Mouse (Mus musculus) megakaryocyte, adult 5-6 weeks (primary cell): Measurements from ENCODE around the gene Srp14. TPM values are rescaled to one million over a fixed set of nuclear protein-coding genes. Genes with fewer than 3 reads are reported as not detected.
A peak's percentile ranks its signal among the peaks of the same experiment; 100 is the strongest.

Source experiments
- ATAC-seq: 2 replicates; pipeline ENCODE4 v1.8.0; 2016; ENCODE audit warnings: mild to moderate bottlenecking, inconsistent platforms; ENCODE audit not compliant: poor library complexity, severe bottlenecking
- total RNA-seq, 2 experiments: library from RNA; stranded (forward) in 1 of 2; stranded (reverse) in 1 of 2; fragments of 153-499, 151-499 nt in 1 of 2; fragments of 221-1000, 200-1000 nt in 1 of 2; gene quantifications; 2 replicates each; pipeline versions ENCODE4 v1.2.3 to v1.2.4; 2015 to 2017

The Srp14 gene
- total RNA-seq, 2 experiments from 2014 or later = 173 to 193 TPM

- peak; percentile 58 for ATAC-seq
Measured at GRCm38 (mm10) chr2:118490241-118491091, 11.0 kb upstream of the Srp14 start.

DNA sequence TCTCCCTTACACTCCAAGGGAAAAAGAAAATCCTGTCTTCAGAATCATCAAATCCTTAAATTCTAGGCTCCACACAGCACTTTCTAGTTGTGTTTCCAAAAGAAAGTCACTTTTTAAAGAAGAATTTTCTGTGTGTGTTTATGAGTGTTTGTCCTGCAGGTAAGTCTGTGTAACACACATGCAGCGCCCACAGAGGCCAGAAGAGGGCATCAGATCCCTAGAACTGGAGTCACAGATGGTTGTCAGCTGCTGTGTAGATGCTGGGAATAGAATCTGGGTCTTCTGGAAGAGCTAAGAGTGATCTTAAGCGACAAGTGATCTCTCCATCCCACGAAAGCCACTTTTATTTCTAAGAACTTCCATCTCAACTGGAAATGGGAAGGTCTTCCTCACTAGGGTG is 8.3 kb upstream of the Srp14 start:
- no peak for ATAC-seq

- ATAC-seq = peak; percentile 80
Measured at GRCm38 (mm10) chr2:118486933-118487332, 7.4 kb upstream of the Srp14 start.

DNA sequence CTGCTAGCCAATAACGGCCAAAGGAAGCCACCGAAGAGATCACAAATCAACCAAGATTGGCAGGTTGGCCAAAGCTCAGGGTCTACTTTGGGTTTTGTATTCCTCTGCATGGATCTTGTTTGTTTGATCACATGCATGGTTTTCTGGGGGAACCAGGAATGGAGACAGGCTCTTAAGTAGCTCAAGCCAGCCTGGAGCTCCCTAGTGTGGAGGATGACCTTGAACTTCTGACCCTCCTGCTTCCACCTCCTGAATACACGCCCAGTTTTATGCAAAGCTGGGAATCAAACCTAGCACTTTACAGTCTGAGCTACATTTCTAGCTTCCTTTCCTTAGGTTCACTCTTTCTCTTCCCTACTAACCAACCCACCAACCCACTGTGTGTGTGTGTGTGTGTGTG is 5.9 kb upstream of the Srp14 start:
- ATAC-seq = no peak

- no peak for ATAC-seq
Measured at GRCm38 (mm10) chr2:118484386-118484898, 4.9 kb upstream of the Srp14 start.

GRCm38 (mm10) chr2:118483032-118483431 is 3.5 kb upstream of the Srp14 start:
- ATAC-seq = no peak

DNA sequence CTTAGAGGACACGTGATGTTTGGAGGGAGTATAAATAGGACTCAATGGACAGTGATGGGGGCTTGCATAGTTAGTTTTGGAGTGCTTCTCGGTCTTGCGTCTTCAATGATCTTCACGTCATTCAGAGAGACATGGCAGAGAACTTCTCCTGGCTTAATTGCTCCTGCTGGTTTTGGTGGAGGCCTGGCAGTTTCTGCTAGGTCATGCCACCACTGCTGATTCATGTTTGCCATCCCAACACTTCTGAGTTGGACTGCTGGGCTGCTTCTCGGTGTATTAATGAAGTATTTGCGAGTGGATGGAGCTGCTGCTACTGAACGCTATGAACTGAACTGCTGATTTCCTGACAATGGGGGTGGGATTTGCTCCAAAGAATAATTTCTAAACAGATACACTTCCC is 1.4 kb upstream of the Srp14 start:
- ATAC-seq = no peak

DNA sequence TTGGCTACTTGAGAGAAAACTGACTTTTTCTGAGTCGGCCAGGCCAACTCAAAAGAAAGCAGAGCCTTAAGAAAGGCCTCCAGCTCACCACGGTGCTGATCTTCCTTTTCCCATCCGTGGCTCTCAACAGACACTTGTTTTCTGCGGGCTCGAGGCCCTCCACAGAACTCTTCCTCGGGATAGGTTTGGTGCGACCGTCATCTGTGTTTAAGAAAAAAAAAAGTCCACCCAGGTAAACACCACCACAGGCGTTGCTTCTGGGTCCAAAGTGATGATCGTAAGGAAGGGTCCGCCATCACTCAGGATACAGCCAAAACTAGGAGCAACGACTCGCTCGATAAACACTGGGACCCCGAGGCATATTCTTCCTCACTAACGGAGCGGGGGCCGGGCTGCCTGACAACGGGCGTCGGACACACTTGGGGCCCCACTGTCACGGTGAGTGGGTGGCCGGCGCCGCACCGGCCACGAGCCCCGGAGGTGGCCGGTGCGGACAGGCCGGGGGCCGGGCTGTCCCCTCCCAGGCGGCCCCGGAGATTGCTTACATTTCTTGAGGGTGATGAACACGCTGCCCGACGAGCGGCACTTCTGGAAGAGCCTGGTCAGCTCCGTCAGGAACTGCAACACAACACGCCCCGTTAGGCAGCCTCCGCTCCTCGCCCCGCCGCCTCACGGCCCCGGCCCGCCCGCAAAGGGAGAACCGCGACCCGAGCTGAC is 520 bp downstream of the Srp14 start:
- ATAC-seq = peak; percentile 10; the same call in 1 of the 2 replicates

DNA sequence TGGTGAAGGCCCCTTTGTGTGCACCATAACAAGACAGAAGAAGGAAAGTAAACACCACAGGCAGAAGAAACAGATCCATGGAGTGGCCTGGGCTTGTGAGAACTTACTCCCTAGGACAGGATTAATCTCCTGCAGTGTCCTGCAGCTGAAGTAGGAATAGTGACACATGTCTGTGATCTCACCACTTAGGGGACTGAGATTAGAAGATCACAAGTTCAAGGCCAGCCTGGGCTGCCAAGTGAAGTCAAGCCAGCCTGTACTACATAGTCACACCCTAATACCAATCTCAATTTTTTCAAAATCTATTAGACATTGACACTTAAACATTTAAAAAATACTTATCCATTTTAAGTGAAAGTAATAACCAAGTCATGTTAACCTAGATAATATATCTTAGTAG is 11.2 kb downstream of the Srp14 start:
- no peak for ATAC-seq

GRCm38 (mm10) chr2:118466601-118467000 is 12.9 kb downstream of the Srp14 start:
- no peak for ATAC-seq

GRCm38 (mm10) chr2:118465894-118466293 is 13.6 kb downstream of the Srp14 start:
- ATAC-seq = no peak

DNA sequence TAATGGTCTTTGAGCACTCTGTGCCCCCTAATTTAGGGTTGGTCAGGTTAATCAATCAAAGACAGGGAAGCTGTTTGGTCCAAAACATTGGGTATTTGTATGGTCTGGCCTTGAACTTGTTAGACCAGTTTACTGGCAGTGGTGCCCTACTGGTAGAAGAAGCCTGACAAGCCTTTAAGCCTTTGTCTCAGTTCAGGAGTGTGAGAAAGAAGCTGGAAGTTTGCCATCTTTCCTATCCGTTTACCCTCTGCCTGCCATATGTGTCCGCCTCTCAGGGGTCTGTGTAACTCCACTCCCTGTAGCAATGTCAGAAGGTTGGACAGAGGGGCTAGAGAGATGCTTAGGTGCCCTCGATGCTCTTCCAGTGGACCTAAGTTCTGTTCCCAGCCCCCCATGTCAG is 15.1 kb downstream of the Srp14 start:
- no peak for ATAC-seq

DNA sequence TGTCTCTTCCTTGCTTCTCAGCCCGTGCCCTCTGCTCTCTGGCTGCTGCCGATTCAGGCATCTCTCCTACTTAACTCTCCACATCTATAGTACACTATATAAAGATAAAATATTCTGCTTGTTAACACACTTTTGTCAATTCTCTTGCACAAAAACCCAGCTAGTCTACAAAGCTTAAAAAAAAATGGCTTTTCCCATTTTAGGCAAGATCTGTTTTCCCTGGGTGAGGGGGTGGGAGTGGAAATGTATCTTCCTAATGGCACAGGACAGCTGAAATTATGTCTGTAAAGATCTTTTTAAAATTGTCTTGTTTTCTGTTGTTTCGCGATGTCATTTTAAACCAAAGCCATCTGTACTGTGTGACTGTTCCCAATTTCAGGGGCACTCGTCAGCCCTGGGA is 16.0 kb downstream of the Srp14 start:
- ATAC-seq = no peak

DNA sequence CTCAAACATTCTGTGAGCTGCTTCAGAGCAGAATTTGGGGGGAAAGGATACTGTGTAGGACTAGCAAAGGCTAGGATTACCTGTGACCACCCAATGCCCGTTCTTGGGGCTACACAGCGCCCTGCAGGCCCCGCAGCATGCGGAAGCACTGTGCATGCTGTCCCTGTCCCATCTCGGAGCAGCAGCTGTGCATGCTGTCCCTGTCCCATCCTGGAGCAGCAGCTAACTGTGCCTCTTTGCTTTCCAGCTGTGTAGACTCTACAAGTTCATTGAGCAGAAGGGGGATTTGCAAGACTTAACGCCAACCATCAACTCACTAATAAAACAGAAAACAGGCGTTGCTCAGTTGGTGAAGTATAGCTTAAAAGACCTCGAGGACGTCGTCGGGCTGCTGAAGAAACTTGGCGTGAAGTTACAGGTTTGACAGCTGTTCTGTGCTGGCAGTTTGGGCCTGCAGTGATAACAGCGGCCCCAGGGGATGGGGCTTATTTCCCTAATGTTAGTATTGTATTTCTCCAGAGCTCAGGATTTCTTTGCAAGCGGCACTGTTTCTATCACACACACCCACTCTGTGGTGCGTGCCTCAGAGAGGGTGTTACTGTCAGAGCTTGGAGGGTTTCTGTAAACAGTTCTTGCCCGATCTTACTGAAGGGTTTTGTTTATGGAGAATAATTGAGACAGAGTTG is 17.9 kb downstream of the Srp14 start:
- ATAC-seq = no peak

DNA sequence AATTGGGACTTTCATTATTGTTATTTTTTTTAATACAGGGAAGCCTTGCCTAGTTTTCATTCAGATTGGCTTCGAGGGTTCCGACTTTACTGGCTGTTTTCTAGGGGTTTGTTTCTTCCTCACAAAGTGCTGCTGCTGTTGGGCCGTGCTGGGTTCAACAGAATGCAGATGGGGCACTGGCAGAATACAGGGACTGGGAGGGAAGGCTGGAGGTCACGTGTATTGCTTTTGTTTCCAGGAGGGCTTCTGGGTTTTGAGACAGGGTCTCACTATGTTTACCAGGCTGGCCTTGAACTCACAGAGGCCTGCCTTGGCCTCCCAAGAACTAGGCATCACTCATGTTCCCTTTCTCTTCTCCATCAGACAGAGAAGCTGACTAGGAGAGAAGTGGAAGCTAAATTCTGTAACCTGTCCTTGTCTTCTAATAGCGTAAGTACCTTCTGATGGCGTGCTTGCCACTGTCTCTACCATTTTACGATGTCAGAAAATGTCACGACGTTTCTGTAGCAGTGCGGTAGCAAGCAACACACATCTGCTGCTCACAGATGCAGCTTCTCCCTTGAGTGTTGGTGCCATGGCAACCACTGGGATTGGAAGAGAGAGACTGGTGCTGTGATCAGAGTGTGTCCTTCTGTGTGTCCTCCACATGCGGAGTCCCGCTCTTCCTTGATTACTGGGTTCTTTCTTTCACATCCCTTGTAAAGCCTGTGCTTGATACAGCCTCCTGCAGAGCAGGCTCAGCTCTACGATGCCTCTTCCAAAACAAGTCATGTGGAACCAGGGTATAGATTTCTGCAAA is 21.8 kb downstream of the Srp14 start:
- ATAC-seq = no peak

GRCm38 (mm10) chr2:118457029-118457428 is 22.5 kb downstream of the Srp14 start:
- no peak for ATAC-seq

DNA sequence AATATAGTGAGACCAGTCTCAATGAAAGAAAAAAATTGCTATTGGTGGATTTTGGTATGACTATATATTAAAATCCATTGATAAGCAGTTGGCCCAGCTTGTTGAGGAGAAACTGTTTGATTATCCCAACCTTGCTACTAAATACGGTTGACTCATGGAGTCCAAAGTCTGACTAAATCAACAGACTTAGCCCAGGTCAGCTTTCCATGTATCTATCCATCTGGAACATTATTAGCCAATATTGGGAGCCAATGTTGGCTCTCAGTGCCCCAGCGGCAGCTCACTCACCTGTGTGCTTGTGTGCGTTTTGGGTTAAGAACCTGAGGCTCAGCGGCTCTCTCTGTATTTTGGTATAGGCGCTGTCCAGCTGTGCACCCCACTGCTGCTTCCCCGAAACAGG is 28.5 kb downstream of the Srp14 start:
- ATAC-seq = no peak

DNA sequence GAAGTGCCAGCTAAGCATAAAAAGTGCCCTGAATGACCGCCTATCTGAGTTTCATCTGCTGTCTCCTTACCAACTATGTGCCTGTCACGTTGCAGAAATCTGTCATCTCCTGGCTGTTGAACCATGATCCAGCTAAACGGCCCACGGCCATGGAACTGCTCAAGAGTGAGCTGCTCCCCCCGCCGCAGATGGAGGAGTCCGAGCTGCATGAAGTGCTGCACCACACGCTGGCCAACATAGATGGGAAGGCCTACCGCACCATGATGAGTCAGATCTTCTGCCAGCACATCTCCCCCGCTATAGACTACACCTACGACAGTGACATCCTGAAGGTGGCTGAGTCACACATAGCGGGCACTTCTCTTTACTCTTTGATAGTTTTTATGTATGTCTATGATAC is 31.3 kb downstream of the Srp14 start:
- ATAC-seq = no peak

- no peak for ATAC-seq
Measured at GRCm38 (mm10) chr2:118445696-118446674, 33.5 kb downstream of the Srp14 start.
